Mouse (Mus musculus) neutrophil, adult 5-6 weeks (primary cell): ENCODE results near the gene Map3k9. TPM values are rescaled to one million over a fixed set of nuclear protein-coding genes. Genes with fewer than 3 reads are reported as not detected.
A peak's percentile ranks its signal among the peaks of the same experiment; 100 is the strongest.

Source experiments
- ATAC-seq: fragments of 151-379, 151-347 bp; 2 replicates; pipeline ENCODE4 v1.8.0; 2017; ENCODE audit warnings: mild to moderate bottlenecking, moderate TSS enrichment; ENCODE audit not compliant: insufficient number of reproducible peaks, poor library complexity, low FRiP score, severe bottlenecking; ENCODE audit errors: extremely low read depth
- total RNA-seq: library from RNA; stranded (forward); fragments of 200-1000 nt; gene quantifications from 2 replicates; pipeline ENCODE4 v1.2.3, GENCODE M21; 2017

Gene Map3k9
- total RNA-seq, 1 experiment from 2014 or later, result 30.1 TPM

- ATAC-seq, result no peak
Observed at GRCm38 (mm10) chr12:81792511-81793218, 11.7 kb upstream of the Map3k9 start.

GRCm38 (mm10) chr12:81789499-81789898, 8.5 kb upstream of the Map3k9 start:
- no peak for ATAC-seq

DNA sequence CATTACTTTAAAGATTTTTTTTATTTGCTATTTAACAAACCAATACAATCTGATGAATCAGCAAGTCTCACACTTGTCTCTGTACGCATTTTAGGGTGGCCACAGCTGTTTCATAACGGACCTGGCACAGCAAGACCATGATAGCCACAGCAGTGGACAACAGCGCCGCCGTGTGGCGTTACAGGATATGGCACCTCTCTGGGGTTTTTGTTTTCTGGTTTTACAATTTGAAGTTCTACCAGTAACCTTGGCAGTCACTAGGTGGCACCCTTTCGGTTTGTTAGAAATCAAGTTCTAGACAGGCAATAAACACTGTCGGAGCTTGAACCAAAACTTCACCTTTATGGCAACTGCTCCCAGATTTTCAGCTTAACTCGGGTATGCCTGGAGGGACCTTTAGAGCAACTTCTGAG, 7.7 kb upstream of the Map3k9 start:
- peak; percentile 98 for ATAC-seq

- ATAC-seq, result no peak
Observed at GRCm38 (mm10) chr12:81787262-81787661, 6.3 kb upstream of the Map3k9 start.

DNA sequence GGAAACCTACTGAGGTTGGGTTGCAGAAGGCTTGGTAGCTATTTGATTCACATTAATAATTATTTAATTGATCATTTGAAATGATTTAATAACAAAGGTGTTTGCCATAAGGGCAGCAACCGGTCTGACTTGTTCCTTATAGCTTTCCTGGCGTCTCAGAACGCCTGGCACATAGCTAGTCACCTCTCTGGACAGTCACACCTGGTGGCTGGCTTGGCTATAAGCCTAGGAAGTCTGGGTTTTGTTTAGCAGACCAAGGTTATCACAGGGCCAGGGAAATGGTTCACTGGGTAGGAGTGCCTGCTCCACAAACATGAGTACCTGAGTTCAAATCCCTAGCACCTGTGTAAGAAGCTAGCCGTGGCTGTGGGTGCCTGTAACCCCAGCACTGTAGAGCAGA, 2.3 kb upstream of the Map3k9 start:
- no peak for ATAC-seq

DNA sequence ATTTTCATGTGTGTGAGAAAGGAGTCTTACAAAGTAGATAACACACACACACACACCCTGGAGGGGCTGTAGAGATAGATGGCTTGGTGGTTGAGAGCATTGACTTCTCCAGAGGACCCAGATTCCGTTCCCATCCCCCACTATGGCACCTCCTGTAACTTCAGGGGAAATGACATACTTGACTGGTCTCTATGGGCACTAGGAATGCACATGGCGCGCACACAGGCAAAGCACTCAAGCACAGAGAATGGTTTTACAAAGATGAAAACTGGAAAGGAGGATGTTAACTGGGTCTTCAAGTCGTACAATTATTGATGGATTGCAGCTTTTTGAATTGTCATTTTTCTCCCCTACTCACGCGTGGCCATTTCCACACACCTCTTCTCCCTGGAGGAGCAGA, 1.6 kb upstream of the Map3k9 start:
- no peak for ATAC-seq

DNA sequence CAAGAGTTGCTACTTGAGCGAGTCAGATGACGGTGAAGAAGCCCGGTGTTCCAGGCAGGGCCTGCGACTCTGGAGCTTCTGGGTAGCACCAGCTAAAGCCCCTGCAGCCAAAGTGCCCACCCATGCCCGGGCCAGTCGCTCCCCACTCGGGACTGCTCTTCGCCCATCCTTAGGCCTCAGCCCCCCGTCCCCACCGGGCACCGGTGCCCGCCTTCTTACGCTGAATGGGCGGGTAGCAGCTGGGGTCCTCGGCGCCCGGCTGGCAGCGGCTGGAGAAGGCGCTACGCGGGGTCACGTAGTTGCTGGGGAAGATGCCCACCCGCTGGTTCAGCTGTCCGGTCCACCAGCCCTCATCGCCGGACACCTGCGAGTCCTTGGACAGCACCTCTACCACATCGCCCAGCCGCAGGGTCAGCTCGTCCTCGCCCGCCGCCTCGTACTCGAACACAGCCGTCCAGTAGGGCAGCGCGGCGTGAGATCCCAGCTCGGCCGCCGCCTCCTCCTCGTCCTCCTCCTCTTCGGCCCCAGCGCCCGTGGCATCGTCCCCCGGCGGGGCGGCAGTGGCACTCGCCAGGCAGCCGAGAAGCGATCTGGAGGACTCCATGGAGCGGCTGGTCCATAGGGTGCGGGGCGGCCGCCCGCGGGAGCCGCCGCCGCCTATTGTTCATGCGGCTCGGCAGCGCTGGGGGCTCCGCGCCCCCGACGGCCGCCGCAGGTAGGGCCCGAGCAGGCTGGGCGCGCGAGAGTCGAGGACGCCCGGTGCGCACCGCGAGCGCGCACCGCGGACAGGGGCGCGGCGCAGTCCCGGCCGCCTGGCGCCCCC, 493 bp downstream of the Map3k9 start:
- ATAC-seq, result peak; percentile 8; the same call in 1 of the 2 replicates

- peak; percentile 49 for ATAC-seq
Observed at GRCm38 (mm10) chr12:81779831-81780230, 1.1 kb downstream of the Map3k9 start.

DNA sequence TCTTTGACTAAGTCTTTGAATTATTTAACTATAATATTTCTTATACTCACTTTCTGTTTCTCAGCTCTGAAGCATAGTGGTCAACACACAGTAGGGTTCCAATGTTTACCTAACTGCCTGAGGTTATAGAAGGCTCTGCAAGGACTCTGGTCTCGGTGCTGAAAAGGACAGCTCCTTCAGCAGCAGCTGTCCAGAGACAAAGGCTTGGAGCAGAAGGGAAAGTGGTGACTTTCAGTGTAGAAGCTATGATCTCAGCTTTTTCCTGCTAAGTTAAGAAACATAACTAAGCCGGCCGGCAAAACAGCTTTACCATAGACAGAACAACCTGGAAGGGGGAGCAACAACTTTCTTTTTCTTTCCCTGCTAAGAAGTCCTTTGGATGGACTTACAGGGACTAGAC, 4.8 kb downstream of the Map3k9 start:
- no peak for ATAC-seq

- ATAC-seq, result no peak
Observed at GRCm38 (mm10) chr12:81775641-81776040, 5.3 kb downstream of the Map3k9 start.

DNA sequence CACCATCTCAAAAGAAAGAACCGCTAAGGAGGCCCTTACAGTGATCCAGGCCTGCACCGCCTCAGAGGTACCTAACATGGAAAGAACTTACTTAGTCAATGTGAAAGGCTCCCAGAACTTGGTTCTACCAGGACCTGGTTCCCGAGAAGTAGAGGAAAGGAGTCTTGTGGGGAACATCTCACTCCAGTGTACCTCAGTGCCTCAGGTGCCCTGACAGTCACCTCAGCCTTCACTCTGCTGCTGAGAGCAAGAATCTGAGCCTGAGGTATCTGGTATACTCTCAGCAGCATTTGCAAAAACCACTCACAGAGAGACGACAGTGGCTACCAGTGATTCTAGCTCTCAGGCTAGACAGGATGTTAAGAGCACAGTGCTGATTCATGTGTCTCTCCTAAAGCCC, 6.8 kb downstream of the Map3k9 start:
- ATAC-seq, result no peak

- no peak for ATAC-seq
Observed at GRCm38 (mm10) chr12:81769458-81769857, 11.5 kb downstream of the Map3k9 start.

- ATAC-seq, result no peak
Observed at GRCm38 (mm10) chr12:81765386-81765785, 15.6 kb downstream of the Map3k9 start.

DNA sequence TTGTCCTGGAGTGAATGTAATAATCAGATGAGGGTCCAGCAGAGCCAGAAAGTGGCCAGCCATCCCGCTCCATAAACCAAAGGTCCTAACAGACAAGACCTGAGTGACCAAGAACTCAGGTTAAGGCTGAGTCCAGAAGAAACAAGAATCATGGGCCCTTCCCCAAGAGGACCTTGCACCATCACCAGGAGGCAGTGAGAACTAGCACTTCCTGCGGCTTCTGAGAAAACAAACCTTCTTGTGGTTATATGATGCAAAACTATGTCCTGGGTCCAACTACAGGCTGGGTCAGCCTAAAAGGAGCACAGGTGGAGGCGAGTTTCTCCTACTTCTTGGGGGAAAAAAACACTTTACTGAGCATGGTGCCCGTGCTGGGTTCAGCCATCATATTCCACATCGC, 16.6 kb downstream of the Map3k9 start:
- peak; percentile 60; the same call in 1 of the 2 replicates for ATAC-seq

DNA sequence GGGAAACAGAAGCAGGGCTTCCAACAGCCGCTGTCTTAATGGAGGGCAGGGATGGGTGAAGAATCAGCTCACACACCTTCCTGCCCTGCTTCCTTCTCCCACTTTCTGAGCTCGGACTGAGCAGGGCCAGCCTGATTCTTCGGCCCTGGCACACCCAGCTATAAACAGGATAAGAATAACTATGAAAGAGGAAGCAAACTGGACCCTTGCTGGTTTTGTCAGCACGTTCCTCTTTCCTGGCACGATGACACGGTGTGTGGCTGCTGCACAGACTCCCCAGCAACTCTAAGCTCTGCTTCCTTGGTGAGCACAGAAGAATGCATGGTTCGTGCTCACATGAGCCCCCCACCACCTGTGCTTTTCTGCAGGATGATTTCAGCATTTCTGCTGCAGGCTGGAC, 26.3 kb downstream of the Map3k9 start:
- ATAC-seq, result peak; percentile 86

- peak; percentile 41 for ATAC-seq
Observed at GRCm38 (mm10) chr12:81751116-81751515, 29.9 kb downstream of the Map3k9 start.

GRCm38 (mm10) chr12:81748918-81749317, 32.1 kb downstream of the Map3k9 start:
- no peak for ATAC-seq

DNA sequence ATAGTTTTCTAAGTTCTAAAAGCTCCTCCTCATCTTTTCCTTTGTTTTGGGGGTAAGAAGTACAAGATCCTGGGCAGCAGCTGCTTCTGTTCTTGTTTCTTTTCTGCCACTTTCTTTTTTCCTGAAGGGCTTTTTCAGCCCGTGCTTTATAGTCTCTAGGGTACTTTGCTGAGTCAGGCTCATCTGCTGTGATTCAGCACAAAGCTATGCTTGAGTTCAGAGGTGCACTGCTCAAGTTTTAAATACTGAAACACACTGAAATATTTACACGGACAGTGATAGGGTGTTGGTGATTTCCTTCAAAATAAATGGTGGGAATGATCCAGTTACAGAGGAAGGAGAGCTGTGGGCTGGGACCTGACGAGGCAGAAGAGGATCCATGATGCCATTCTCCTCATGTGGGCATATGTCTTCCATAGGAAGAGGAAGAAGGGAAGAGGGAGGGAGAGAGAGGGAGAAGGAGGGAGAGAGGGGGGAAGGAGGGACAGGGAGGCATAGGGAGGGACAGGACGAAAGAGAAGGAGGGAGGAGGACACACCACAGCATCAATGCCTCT, 32.9 kb downstream of the Map3k9 start:
- ATAC-seq, result no peak

DNA sequence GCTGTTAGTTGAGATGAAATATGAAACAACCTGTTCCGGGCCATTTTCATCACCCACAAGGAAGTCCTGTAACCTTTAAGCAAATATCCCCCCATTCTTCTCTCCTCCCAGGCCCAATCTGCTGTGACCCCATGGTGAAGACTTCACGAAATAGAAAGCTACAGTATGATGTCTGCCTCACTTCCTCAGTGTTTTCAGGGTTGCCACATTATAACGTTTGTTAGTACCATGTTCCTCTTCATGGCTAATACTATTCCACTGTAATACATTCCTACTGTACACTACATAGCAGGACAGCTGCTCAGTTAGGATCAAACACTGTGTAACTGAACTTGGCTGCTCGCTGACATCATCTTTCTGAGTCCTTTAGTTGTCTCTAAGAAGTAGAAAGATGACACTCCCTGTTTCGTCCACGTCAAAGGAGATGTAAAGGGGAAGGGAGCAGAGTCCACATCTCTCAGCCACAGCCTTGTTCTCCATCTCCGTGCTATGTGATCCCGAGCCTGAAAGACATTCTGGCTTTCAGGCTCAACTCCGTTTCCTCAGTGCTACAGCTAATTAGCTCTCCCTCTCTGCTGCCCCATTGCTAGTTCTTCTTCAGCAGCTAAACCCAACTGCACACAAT, 34.5 kb downstream of the Map3k9 start:
- ATAC-seq, result 0 out of 2 replicates have a peak, but pooled peaks have one; percentile 16
